Mouse (Mus musculus) heart, postnatal 14 days (tissue): ENCODE data around the gene Fam151a. TPM values are rescaled to one million over a fixed set of nuclear protein-coding genes. Genes with fewer than 3 reads are reported as not detected.

Experiments
- total RNA-seq, 2 experiments: library from RNA; stranded (reverse); gene quantifications; 2 replicates each; pipeline ENCODE4 v1.2.3; 2021

The Fam151a gene
- total RNA-seq, 2 experiments from 2014 or later, result 0.50 to 0.51 TPM

Other genes with a start within 250 kb of the Fam151a start
- gene Bsnd, start 241.6 kb upstream of the Fam151a start, total RNA-seq, result not detected
- gene Dhcr24, start 172.9 kb upstream of the Fam151a start, total RNA-seq, result 1 to 10 TPM; 2.5 to 3.8 TPM
- not detected for gene Lexm, start 116.6 kb upstream of the Fam151a start, total RNA-seq
- under 1 TPM; 0.15 to 0.24 TPM for gene Ttc22, start 111.5 kb upstream of the Fam151a start, total RNA-seq
- 1 to 10 TPM; 4.7 to 5.2 TPM for gene Pars2, start 82.8 kb upstream of the Fam151a start, total RNA-seq
- 10 to 100 TPM; 18.7 to 19.7 TPM for gene Ttc4, start 54.9 kb upstream of the Fam151a start, total RNA-seq
- under 1 TPM in 1 of 2 experiments, not detected in 1; 0.17 TPM for gene Mroh7, start 3.0 kb upstream of the Fam151a start, total RNA-seq
- 10 to 100 TPM; 27.8 to 30.3 TPM for gene Acot11, start 71.1 kb downstream of the Fam151a start, total RNA-seq
- gene Ssbp3, start 176.8 kb downstream of the Fam151a start, total RNA-seq, result 10 to 100 TPM; 42.5 to 46.9 TPM